Mouse (Mus musculus): ENCODE data around the gene Arhgap10. TPM values are rescaled to one million over a fixed set of nuclear protein-coding genes. Genes with fewer than 3 reads are reported as not detected.
"Not testable (repeated sequence)": the region's sequence is repeated elsewhere in the genome, so short reads cannot be mapped to it uniquely, and the experiment has no call there.

The Arhgap10 gene
- polyA plus RNA-seq, 1 experiment, result 7.2 TPM

GRCm38 (mm10) chr8:77331180-77331579 lies 186.6 kb downstream of the Arhgap10 start:
- Histone ChIP-seq H3K27me3 (ENCODE audit: control insufficient read depth, insufficient read depth, low read length) (no peaks in the 10 kb centered on the region), H3K36me3 (ENCODE audit: control insufficient read depth, insufficient read depth, low read length) (no peaks in the 10 kb centered on the region), H3K27ac (ENCODE audit: control insufficient read depth, insufficient read depth, low read depth, low read length) (no peak overlapping the region), H3K4me3 (ENCODE audit: control insufficient read depth, low read depth, low read length) (no peak overlapping the region), H3K4me1 (ENCODE audit: control insufficient read depth, insufficient read depth, low read length) (no peaks in the 10 kb centered on the region)
- TF ChIP-seq CTCF (IDR thresholded peaks at IDR 0.05; ENCODE audit: control insufficient read depth, insufficient read depth, insufficient replicate concordance, low read depth, low read length) (no peak), POLR2A (IDR thresholded peaks at IDR 0.05; ENCODE audit: control insufficient read depth, low read depth, low read length) (no peak)

GRCm38 (mm10) chr8:77330304-77330703 lies 187.4 kb downstream of the Arhgap10 start:
- Histone ChIP-seq H3K4me3 (ENCODE audit: control insufficient read depth, low read depth, low read length) (no peak overlapping the region), H3K4me1 (ENCODE audit: control insufficient read depth, insufficient read depth, low read length) (no peaks in the 10 kb centered on the region), H3K36me3 (ENCODE audit: control insufficient read depth, insufficient read depth, low read length) (no peaks in the 10 kb centered on the region), H3K27me3 (ENCODE audit: control insufficient read depth, insufficient read depth, low read length) (no peaks in the 10 kb centered on the region), H3K27ac (ENCODE audit: control insufficient read depth, insufficient read depth, low read depth, low read length) (no peak overlapping the region)
- TF ChIP-seq CTCF (IDR thresholded peaks at IDR 0.05; ENCODE audit: control insufficient read depth, insufficient read depth, insufficient replicate concordance, low read depth, low read length) (no peak), POLR2A (IDR thresholded peaks at IDR 0.05; ENCODE audit: control insufficient read depth, low read depth, low read length) (no peak)

- Histone ChIP-seq H3K27ac (ENCODE audit: control insufficient read depth, insufficient read depth, low read depth, low read length) (no peak overlapping the region), H3K4me1 (ENCODE audit: control insufficient read depth, insufficient read depth, low read length) (no peaks in the 10 kb centered on the region), H3K36me3 (ENCODE audit: control insufficient read depth, insufficient read depth, low read length) (no peaks in the 10 kb centered on the region), H3K27me3 (ENCODE audit: control insufficient read depth, insufficient read depth, low read length) (no peaks in the 10 kb centered on the region), H3K4me3 (ENCODE audit: control insufficient read depth, low read depth, low read length) (no peak overlapping the region)
- TF ChIP-seq POLR2A (IDR thresholded peaks at IDR 0.05; ENCODE audit: control insufficient read depth, low read depth, low read length) (no peak), CTCF (IDR thresholded peaks at IDR 0.05; ENCODE audit: control insufficient read depth, insufficient read depth, insufficient replicate concordance, low read depth, low read length) (no peak)
Observed at GRCm38 (mm10) chr8:77329783-77330182, 188.0 kb downstream of the Arhgap10 start.

- Histone ChIP-seq H3K36me3 (ENCODE audit: control insufficient read depth, insufficient read depth, low read length) (no peaks in the 10 kb centered on the region), H3K27me3 (ENCODE audit: control insufficient read depth, insufficient read depth, low read length) (no peaks in the 10 kb centered on the region), H3K27ac (ENCODE audit: control insufficient read depth, insufficient read depth, low read depth, low read length) (no peak overlapping the region)
Observed at GRCm38 (mm10) chr8:77328473-77328872, 189.3 kb downstream of the Arhgap10 start.

GRCm38 (mm10) chr8:77327326-77327725 lies 190.4 kb downstream of the Arhgap10 start:
- Histone ChIP-seq H3K36me3 (ENCODE audit: control insufficient read depth, insufficient read depth, low read length) (no peaks in the 10 kb centered on the region), H3K4me3 (ENCODE audit: control insufficient read depth, low read depth, low read length) (no peak overlapping the region)

More at GRCm38 (mm10) chr8:77328473-77328872, 189.3 kb downstream of the Arhgap10 start:
- TF ChIP-seq POLR2A (IDR thresholded peaks at IDR 0.05; ENCODE audit: control insufficient read depth, low read depth, low read length) (no peak), CTCF (IDR thresholded peaks at IDR 0.05; ENCODE audit: control insufficient read depth, insufficient read depth, insufficient replicate concordance, low read depth, low read length) (no peak)
- no peaks in the 10 kb centered on the region for H3K4me1 ChIP-seq (ENCODE audit: control insufficient read depth, insufficient read depth, low read length)
- H3K4me3 ChIP-seq (ENCODE audit: control insufficient read depth, low read depth, low read length), result no peak overlapping the region

GRCm38 (mm10) chr8:77322727-77323126 lies 195.0 kb downstream of the Arhgap10 start:
- not testable (repeated sequence) for H3K4me1 ChIP-seq (ENCODE audit: control insufficient read depth, insufficient read depth, low read length); H3K36me3 ChIP-seq (ENCODE audit: control insufficient read depth, insufficient read depth, low read length); H3K27ac ChIP-seq (ENCODE audit: control insufficient read depth, insufficient read depth, low read depth, low read length); H3K27me3 ChIP-seq (ENCODE audit: control insufficient read depth, insufficient read depth, low read length); H3K4me3 ChIP-seq (ENCODE audit: control insufficient read depth, low read depth, low read length)

More at GRCm38 (mm10) chr8:77327326-77327725, 190.4 kb downstream of the Arhgap10 start:
- H3K27ac ChIP-seq (ENCODE audit: control insufficient read depth, insufficient read depth, low read depth, low read length), result no peak overlapping the region
- no peaks in the 10 kb centered on the region for H3K4me1 ChIP-seq (ENCODE audit: control insufficient read depth, insufficient read depth, low read length)
- TF ChIP-seq CTCF (IDR thresholded peaks at IDR 0.05; ENCODE audit: control insufficient read depth, insufficient read depth, insufficient replicate concordance, low read depth, low read length) (no peak), POLR2A (IDR thresholded peaks at IDR 0.05; ENCODE audit: control insufficient read depth, low read depth, low read length) (no peak)
- no peaks in the 10 kb centered on the region for H3K27me3 ChIP-seq (ENCODE audit: control insufficient read depth, insufficient read depth, low read length)

GRCm38 (mm10) chr8:77321901-77322300 lies 195.9 kb downstream of the Arhgap10 start:
- Histone ChIP-seq H3K4me1 (ENCODE audit: control insufficient read depth, insufficient read depth, low read length) (no peaks in the 10 kb centered on the region), H3K36me3 (ENCODE audit: control insufficient read depth, insufficient read depth, low read length) (no peaks in the 10 kb centered on the region), H3K27me3 (ENCODE audit: control insufficient read depth, insufficient read depth, low read length) (no peaks in the 10 kb centered on the region), H3K4me3 (ENCODE audit: control insufficient read depth, low read depth, low read length) (no peak overlapping the region), H3K27ac (ENCODE audit: control insufficient read depth, insufficient read depth, low read depth, low read length) (no peak overlapping the region)
- TF ChIP-seq CTCF (IDR thresholded peaks at IDR 0.05; ENCODE audit: control insufficient read depth, insufficient read depth, insufficient replicate concordance, low read depth, low read length), result no peak
- no peak for TF ChIP-seq POLR2A (IDR thresholded peaks at IDR 0.05; ENCODE audit: control insufficient read depth, low read depth, low read length)

- no peaks in the 10 kb centered on the region for H3K36me3 ChIP-seq (ENCODE audit: control insufficient read depth, insufficient read depth, low read length)
- H3K27ac ChIP-seq (ENCODE audit: control insufficient read depth, insufficient read depth, low read depth, low read length), result no peak overlapping the region
- no peak overlapping the region for H3K4me3 ChIP-seq (ENCODE audit: control insufficient read depth, low read depth, low read length)
- no peaks in the 10 kb centered on the region for H3K27me3 ChIP-seq (ENCODE audit: control insufficient read depth, insufficient read depth, low read length)
- TF ChIP-seq CTCF (IDR thresholded peaks at IDR 0.05; ENCODE audit: control insufficient read depth, insufficient read depth, insufficient replicate concordance, low read depth, low read length) (no peak), POLR2A (IDR thresholded peaks at IDR 0.05; ENCODE audit: control insufficient read depth, low read depth, low read length) (no peak)
- no peaks in the 10 kb centered on the region for H3K4me1 ChIP-seq (ENCODE audit: control insufficient read depth, insufficient read depth, low read length)
Observed at GRCm38 (mm10) chr8:77318590-77318989, 199.2 kb downstream of the Arhgap10 start.
